Mouse (Mus musculus) forebrain, embryonic 12.5 days (tissue): Measurements from ENCODE around the gene Scaf8. TPM values are rescaled to one million over a fixed set of nuclear protein-coding genes. Genes with fewer than 3 reads are reported as not detected.
"Not testable (repeated sequence)": the region's sequence is repeated elsewhere in the genome, so short reads cannot be mapped to it uniquely, and the experiment has no call there.

Experiments
- ATAC-seq: fragments of 200-750 bp; cut with Nextera tagmentation; 2 replicates; pipeline ENCODE4 v1.8.0; 2017; ENCODE audit warnings: moderate TSS enrichment; ENCODE audit not compliant: low FRiP score
- H3K27ac ChIP-seq: fragments of 300-500 bp; sonication (generic); 2 replicates; pipeline ENCODE4 v1.5.1; 2016; ENCODE audit warnings: mild to moderate bottlenecking
- H3K27me3 ChIP-seq: fragments of 300-500 bp; sonication (generic); 2 replicates; pipeline ENCODE4 v1.6.1; 2016; ENCODE audit warnings: mild to moderate bottlenecking
- H3K36me3 ChIP-seq: fragments of 300-500 bp; sonication (generic); replicated peaks from 2 replicates; pipeline ENCODE4 v1.6.1; 2016; ENCODE audit warnings: mild to moderate bottlenecking
- H3K4me1 ChIP-seq: fragments of 300-500 bp; sonication (generic); 2 replicates; pipeline ENCODE4 v1.6.1; 2016
- H3K4me2 ChIP-seq: fragments of 300-500 bp; sonication (generic); 2 replicates; pipeline ENCODE4 v1.6.1; 2016; ENCODE audit warnings: mild to moderate bottlenecking, moderate library complexity
- H3K4me3 ChIP-seq: fragments of 300-500 bp; sonication (generic); replicated peaks from 2 replicates; pipeline ENCODE4 v1.5.1; 2016; ENCODE audit warnings: mild to moderate bottlenecking
- H3K9ac ChIP-seq: fragments of 300-500 bp; sonication (generic); 2 replicates; pipeline ENCODE4 v1.6.1; 2016; ENCODE audit warnings: mild to moderate bottlenecking
- H3K9me3 ChIP-seq: fragments of 300-500 bp; sonication (generic); 2 replicates; pipeline ENCODE4 v1.6.1; 2016
- WGBS: fragments of 180-500 bp; shearing (Covaris S2); methylation state at CpG from one replicate; pipeline ENCODE4 v1.1.7; 2016; 5-methylcytosine and 5-hydroxymethylcytosine counted together
- polyA plus RNA-seq: library from polyadenylated mRNA; unstranded; fragments of >200 nt; fragmentation: Nextera tagmentation; extraction: Ambion mirVana; gene quantifications from 2 replicates; pipeline ENCODE4 v1.2.1, GENCODE M21; 2016

The Scaf8 gene
- polyA plus RNA-seq, 1 experiment from 2014 or later: 27.6 TPM

GRCm38 (mm10) chr17:3195483-3195882, 80.7 kb downstream of the Scaf8 start:
- H3K27ac ChIP-seq, H3K27me3 ChIP-seq, H3K4me2 ChIP-seq, H3K9ac ChIP-seq, H3K9me3 ChIP-seq, H3K4me3 ChIP-seq, ATAC-seq, H3K4me1 ChIP-seq: not testable (repeated sequence)
- peaks cover 64% of the 10 kb centered on the region for H3K36me3 ChIP-seq

GRCm38 (mm10) chr17:3200328-3200727, 85.6 kb downstream of the Scaf8 start:
- no peaks in the 10 kb centered on the region for H3K4me1 ChIP-seq
- no peak overlapping the region for H3K27ac ChIP-seq
- WGBS: 91% methylated on average over 8 of the region's 8 CpGs
- H3K9ac ChIP-seq: no peak overlapping the region
- ATAC-seq: no peak
- no peaks in the 10 kb centered on the region for H3K27me3 ChIP-seq
- H3K4me3 ChIP-seq: no peak overlapping the region
- H3K36me3 ChIP-seq: peaks cover 60% of the 10 kb centered on the region
- no peak overlapping the region for H3K4me2 ChIP-seq
- H3K9me3 ChIP-seq: no peaks in the 10 kb centered on the region

GRCm38 (mm10) chr17:3203916-3204315, 89.1 kb downstream of the Scaf8 start:
- Histone ChIP-seq H3K27me3 (no peaks in the 10 kb centered on the region), H3K4me3 (no peak overlapping the region), H3K27ac (no peak overlapping the region), H3K4me2 (no peak overlapping the region), H3K9ac (no peak overlapping the region), H3K9me3 (no peaks in the 10 kb centered on the region), H3K36me3 (peaks cover 36% of the 10 kb centered on the region), H3K4me1 (no peaks in the 10 kb centered on the region)
- WGBS: 89% methylated on average over 4 of the region's 4 CpGs
- ATAC-seq: no peak

- Histone ChIP-seq H3K27me3 (no peaks in the 10 kb centered on the region), H3K36me3 (peaks cover 33% of the 10 kb centered on the region), H3K9me3 (no peaks in the 10 kb centered on the region), H3K4me1 (no peaks in the 10 kb centered on the region), H3K9ac (no peak overlapping the region), H3K4me3 (no peak overlapping the region), H3K4me2 (no peak overlapping the region), H3K27ac (no peak overlapping the region)
- WGBS: 93% methylated on average over 7 of the region's 7 CpGs
- no peak for ATAC-seq
These were observed 90.1 kb downstream of the Scaf8 start for GRCm38 (mm10) chr17:3204826-3205405.

GRCm38 (mm10) chr17:3206527-3207398, 92.0 kb downstream of the Scaf8 start:
- no peak overlapping the region for H3K4me2 ChIP-seq
- peaks cover 17% of the 10 kb centered on the region for H3K36me3 ChIP-seq
- no peak overlapping the region for H3K9ac ChIP-seq
- H3K4me1 ChIP-seq: no peaks in the 10 kb centered on the region
- 0 out of 2 replicates have a peak overlapping the region, but pooled peaks have one; percentile 9 for H3K27ac ChIP-seq
- 77% methylated on average over 2 of the region's 2 CpGs for WGBS
- no peak for ATAC-seq
- H3K9me3 ChIP-seq: no peaks in the 10 kb centered on the region
- no peak overlapping the region for H3K4me3 ChIP-seq
- no peaks in the 10 kb centered on the region for H3K27me3 ChIP-seq

GRCm38 (mm10) chr17:3207529-3208240, 92.9 kb downstream of the Scaf8 start:
- H3K4me3 ChIP-seq: no peak overlapping the region
- WGBS: 83% methylated on average over 6 of the region's 6 CpGs
- H3K27me3 ChIP-seq: no peaks in the 10 kb centered on the region
- no peaks in the 10 kb centered on the region for H3K4me1 ChIP-seq
- H3K4me2 ChIP-seq: no peak overlapping the region
- H3K36me3 ChIP-seq: peaks cover 15% of the 10 kb centered on the region
- H3K9ac ChIP-seq: no peak overlapping the region
- ATAC-seq: no peak
- H3K9me3 ChIP-seq: no peaks in the 10 kb centered on the region
- no peak overlapping the region for H3K27ac ChIP-seq

GRCm38 (mm10) chr17:3208471-3208870, 93.7 kb downstream of the Scaf8 start:
- no peak for ATAC-seq
- no peaks in the 10 kb centered on the region for H3K9me3 ChIP-seq
- no peak overlapping the region for H3K4me3 ChIP-seq
- H3K4me2 ChIP-seq: no peak overlapping the region
- no peak overlapping the region for H3K27ac ChIP-seq
- peaks cover 17% of the 10 kb centered on the region for H3K36me3 ChIP-seq
- H3K4me1 ChIP-seq: no peaks in the 10 kb centered on the region
- WGBS: 90% methylated on average over 1 of the region's 1 CpGs
- no peak overlapping the region for H3K9ac ChIP-seq
- H3K27me3 ChIP-seq: no peaks in the 10 kb centered on the region

- 95% methylated on average over 4 of the region's 4 CpGs for WGBS
- Histone ChIP-seq H3K9me3 (no peaks in the 10 kb centered on the region), H3K4me3 (no peak overlapping the region), H3K4me1 (no peaks in the 10 kb centered on the region), H3K9ac (no peak overlapping the region), H3K4me2 (no peak overlapping the region), H3K27ac (no peak overlapping the region), H3K36me3 (peaks cover 20% of the 10 kb centered on the region), H3K27me3 (no peaks in the 10 kb centered on the region)
- ATAC-seq: no peak
These were observed 94.8 kb downstream of the Scaf8 start for GRCm38 (mm10) chr17:3209581-3209980.

GRCm38 (mm10) chr17:3210134-3210533, 95.4 kb downstream of the Scaf8 start:
- H3K27ac ChIP-seq: no peak overlapping the region
- H3K9ac ChIP-seq: no peak overlapping the region
- 94% methylated on average over 5 of the region's 5 CpGs for WGBS
- H3K4me2 ChIP-seq: no peak overlapping the region
- H3K4me3 ChIP-seq: no peak overlapping the region
- no peaks in the 10 kb centered on the region for H3K27me3 ChIP-seq
- no peak for ATAC-seq
- H3K9me3 ChIP-seq: no peaks in the 10 kb centered on the region
- no peaks in the 10 kb centered on the region for H3K4me1 ChIP-seq
- peaks cover 20% of the 10 kb centered on the region for H3K36me3 ChIP-seq

GRCm38 (mm10) chr17:3212105-3212504, 97.3 kb downstream of the Scaf8 start:
- 89% methylated on average over 4 of the region's 4 CpGs for WGBS
- no peaks in the 10 kb centered on the region for H3K9me3 ChIP-seq
- no peak for ATAC-seq
- no peak overlapping the region for H3K4me3 ChIP-seq
- no peak overlapping the region for H3K27ac ChIP-seq
- H3K4me1 ChIP-seq: no peaks in the 10 kb centered on the region
- no peaks in the 10 kb centered on the region for H3K27me3 ChIP-seq
- peaks cover 30% of the 10 kb centered on the region for H3K36me3 ChIP-seq
- H3K9ac ChIP-seq: no peak overlapping the region
- no peak overlapping the region for H3K4me2 ChIP-seq

- Histone ChIP-seq H3K4me2 (no peak overlapping the region), H3K36me3 (peaks cover 30% of the 10 kb centered on the region), H3K27me3 (no peaks in the 10 kb centered on the region), H3K27ac (no peak overlapping the region), H3K9ac (no peak overlapping the region), H3K4me3 (no peak overlapping the region), H3K4me1 (no peaks in the 10 kb centered on the region), H3K9me3 (no peaks in the 10 kb centered on the region)
- no peak for ATAC-seq
- WGBS: 99% methylated on average over 10 of the region's 10 CpGs
These were observed 98.1 kb downstream of the Scaf8 start for GRCm38 (mm10) chr17:3212886-3213285.

GRCm38 (mm10) chr17:3214852-3215251, 100.1 kb downstream of the Scaf8 start:
- Histone ChIP-seq H3K4me2 (no peak overlapping the region), H3K36me3 (peaks cover 30% of the 10 kb centered on the region)
- 87% methylated on average over 2 of the region's 2 CpGs for WGBS

More at GRCm38 (mm10) chr17:3214852-3215251, 100.1 kb downstream of the Scaf8 start:
- Histone ChIP-seq H3K9ac (no peak overlapping the region), H3K4me3 (no peak overlapping the region), H3K27ac (no peak overlapping the region), H3K4me1 (no peaks in the 10 kb centered on the region), H3K9me3 (no peaks in the 10 kb centered on the region), H3K27me3 (no peaks in the 10 kb centered on the region)
- no peak for ATAC-seq
